Mouse (Mus musculus) adipocyte (in vitro differentiated cells): ENCODE measurements at regions not wholly inside any gene's neighbourhood (a gene's known extent, or its start where the extent isn't known, plus 50 kb on each side); places are given as distances from the start of the nearest gene placed in this dataset.
"Not testable (repeated sequence)": the region's sequence is repeated elsewhere in the genome, so short reads cannot be mapped to it uniquely, and the experiment has no call there.

ENCODE experiments used
- DNase-seq: peaks from one replicate; pipeline ENCODE4 v3.0.0-alpha.2; 2016; ENCODE audit warnings: low spot score

DNA sequence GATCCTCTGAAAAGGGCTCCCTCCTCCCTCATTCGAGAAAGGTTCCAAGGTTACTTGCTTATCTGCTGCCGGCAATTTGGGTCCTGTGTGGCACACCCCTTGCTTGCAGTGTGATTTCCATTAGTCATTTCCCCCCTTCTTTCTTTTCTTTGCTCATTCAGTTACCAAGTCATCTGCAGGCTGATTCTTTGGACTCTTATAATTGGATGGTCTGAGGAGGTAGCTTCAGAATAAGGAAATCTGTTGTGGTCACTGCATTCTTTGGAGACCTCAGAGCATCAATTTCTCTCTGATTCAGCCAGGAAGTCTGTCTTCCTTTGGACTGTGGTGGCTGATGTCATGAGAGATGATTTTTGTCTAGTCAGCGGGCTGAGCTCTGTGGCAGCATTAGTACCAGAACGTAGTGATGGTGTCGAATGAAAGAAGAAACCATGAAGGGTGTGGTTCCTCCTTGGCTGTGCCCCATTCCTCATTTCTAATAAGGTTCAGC is 91.4 kb upstream of the Mdm1 start:
- DNase-seq = no peak

- DNase-seq = no peak
Observed at GRCm38 (mm10) chr10:118052042-118052441, 89.6 kb upstream of the Mdm1 start.

DNA sequence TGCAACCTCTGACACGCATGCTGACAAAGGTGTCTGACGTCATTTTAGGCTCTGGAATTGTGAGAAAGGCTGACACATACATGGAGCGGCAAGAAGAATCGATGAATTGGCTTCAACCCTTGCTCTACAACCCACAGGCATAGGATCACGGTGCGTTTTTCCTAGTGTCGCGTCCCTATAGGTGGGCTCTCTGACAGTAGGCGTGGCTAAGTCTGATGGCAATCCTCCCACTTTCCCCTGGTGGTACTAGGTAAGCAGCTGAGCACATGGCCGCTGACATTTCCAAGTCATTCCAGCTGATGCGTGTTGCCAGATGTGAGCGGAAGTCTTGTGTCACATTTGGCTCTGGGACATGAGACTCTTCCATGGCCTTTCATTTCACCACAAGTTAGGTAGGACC is 89.1 kb upstream of the Mdm1 start:
- no peak for DNase-seq

- DNase-seq = no peak
Observed at GRCm38 (mm10) chr10:118053037-118053436, 88.6 kb upstream of the Mdm1 start.

- no peak for DNase-seq
Observed at GRCm38 (mm10) chr10:118056789-118057271, 84.8 kb upstream of the Mdm1 start.

- no peak for DNase-seq
Observed at GRCm38 (mm10) chr10:118057516-118057915, 84.1 kb upstream of the Mdm1 start.

DNA sequence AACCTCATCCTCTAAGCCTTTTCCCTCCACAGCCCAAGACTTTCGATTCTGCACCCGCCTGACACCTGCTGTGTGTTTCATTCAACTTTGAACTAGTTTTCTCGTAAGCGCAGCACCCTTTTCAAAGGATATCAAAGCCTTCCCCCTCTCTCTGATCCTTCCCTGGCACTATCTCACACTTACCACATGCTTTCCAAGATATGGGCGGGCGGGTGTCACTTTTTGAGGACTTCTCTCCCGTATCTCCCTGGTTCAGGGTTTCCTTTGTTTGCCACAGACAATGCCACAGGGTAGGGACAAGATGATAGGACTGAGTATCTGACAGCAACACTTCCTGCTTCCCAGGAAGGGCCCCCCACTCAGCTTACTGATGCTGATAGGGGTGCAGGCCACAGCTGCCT is 76.8 kb upstream of the Mdm1 start:
- DNase-seq = no peak

DNA sequence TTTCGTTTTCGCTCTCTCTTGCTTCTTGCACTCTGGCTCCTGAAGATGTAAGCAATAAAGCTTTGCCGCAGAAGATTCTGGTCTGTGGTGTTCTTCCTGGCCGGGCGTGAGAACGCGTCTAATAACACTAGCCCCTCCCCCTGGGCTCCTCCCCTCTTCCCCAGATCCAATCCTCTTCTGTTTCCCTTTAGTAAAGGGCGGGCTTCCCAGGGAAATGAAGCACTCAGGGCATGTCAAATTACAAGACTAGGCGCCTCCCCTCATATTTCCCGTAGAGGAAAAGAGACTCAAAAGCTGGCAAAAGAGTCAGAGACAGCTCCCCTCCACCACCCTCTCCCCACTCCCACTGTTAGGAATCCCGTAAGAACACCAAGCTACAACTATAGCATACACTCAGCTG is 65.3 kb upstream of the Mdm1 start:
- not testable (repeated sequence) for DNase-seq

DNA sequence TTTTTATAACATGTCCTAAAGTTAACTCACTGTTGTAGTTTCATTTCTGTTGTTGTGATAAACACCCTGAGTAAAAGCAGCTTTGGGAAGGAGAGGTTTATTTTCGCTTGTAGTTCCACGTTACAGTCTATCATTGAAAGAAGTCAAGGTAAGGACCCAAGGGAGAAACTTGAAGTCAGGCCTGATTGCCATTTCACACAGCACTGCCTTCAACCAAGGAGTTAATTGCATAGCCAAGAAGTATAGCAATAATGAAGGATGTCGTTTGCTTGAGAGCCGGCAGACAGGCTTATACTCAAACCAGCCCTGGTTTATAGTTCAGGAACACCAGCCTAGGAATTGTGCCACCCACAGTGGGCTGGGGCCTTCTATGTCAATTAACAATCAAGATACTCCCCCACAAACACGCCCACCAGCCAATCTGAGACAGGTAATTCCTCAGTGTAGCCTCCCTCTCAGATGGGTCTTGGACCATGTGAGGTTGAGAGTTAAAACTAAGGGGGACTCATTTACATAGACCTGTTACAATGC is 59.9 kb upstream of the Mdm1 start:
- DNase-seq = no peak

DNA sequence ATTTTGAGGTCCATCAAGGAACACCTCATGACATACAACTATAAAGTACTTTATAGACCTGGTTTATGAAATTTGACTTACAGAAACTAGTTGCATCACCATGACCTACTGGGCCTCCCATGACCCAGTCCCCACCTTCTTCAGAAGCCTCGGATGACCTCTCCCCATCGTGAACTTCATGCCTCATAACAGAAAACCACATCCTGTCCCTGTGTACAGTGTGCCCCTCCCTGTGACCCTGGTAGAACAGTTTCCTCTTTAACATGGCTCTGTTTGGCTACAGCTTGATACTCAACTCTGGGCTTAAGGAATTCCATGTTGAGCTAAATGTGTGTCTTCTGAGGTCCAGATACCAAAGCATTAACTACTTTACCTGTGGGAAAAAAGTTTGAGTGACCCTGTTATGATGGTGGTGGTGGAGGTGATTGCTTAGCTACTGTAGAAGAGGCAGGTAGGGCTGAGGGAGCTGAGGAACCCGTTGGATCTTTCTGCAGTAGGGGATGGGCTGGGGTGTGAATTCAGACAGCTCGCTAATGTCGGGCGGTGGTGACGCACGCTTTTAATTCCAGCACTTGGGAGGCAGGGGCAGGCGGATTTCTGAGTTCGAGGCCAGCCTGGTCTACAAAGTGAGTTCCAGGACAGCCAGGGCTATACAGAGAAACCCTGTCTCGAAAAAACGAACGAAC is 58.4 kb upstream of the Mdm1 start:
- no peak for DNase-seq

GRCm38 (mm10) chr10:118083721-118084075 is 57.9 kb upstream of the Mdm1 start:
- no peak for DNase-seq

DNA sequence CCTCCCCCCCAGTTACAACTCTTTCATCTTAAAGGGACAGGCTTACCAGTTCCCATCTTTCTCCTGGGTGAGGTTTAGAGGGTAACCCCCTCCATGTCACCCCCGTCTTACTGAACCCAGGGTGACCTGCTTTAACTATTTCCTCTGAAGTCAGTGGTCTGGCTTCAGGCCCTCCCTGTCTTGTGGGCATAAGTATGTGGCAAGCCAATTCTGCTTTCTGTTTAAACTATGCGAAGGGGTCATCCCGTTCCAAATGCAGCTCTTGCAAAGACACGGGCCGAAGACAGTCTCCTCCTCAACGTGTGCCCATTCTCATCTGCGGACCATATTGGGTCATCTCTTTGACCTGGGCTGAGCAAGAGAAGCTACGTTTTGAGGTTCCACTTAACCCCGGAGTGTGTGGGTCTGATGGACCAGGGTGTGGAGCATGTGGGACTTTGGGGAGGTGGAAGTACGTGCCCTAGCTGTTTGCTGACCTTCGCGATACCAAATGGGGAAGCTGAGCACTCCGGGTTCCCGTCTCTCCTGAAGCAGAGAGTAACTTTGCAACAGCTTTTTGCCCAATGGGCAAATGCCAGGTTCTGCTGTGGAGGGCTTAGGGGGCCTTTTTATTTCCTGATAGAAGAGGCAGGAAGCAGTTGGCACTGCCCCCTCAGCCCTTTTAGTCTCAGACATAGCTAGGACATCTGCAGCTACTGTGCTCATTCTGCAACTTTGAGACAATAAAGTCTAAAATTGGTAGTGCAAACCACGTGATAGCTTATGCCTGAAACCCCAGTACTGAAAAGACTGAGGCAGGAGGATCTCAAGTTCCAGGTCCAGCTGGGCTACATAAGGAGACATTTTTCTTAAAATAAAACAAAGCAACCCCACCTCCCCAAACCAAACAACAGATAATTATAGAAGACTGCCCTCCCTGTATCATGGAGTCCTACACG is 56.3 kb upstream of the Mdm1 start:
- no peak for DNase-seq

DNA sequence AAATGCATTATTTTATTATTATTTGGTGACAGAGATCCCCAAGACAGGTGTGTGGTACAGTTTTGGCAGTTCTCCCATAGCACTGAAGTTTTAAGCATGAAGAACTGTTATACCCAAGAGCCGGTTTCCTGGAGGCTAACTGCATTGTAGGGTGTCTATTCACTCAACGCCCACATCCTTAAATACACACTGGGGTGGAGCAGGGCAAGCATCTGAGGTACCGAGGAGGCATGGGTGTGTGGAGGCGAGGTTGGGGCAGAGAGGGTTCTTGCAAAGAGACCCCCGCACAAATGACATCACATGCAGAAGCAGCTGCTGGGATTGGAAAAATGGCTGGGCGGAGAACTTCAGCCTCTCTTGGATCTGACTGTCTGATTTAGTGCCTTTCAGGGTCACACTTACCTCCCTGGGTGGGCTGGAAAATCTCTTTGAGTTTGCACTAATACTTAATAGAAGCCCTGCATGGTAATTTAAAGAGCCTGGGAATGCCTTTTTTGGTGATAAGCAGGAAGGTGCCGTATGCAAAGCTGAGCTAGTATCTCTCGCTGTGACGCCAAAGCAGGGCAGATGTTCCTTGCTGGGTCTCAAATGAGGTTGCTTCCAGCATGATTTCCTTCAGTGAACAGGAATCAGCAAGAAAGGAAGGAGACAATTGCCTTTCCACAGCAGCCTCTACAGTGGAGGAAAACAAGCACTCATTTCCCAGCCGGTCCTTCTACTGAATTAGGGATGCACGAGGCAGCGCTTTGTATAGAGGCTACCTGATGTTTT is 53.9 kb upstream of the Mdm1 start:
- no peak for DNase-seq

GRCm38 (mm10) chr10:118088499-118088898 is 53.1 kb upstream of the Mdm1 start:
- DNase-seq = no peak

GRCm38 (mm10) chr10:118089879-118090278 is 51.7 kb upstream of the Mdm1 start:
- no peak for DNase-seq

GRCm38 (mm10) chr10:118091476-118091875 is 50.1 kb upstream of the Mdm1 start:
- DNase-seq = no peak
